Mouse (Mus musculus) thymus, postnatal 10 days (tissue): ENCODE results near the gene Mlxip.
A peak's percentile ranks its signal among the peaks of the same experiment; 100 is the strongest.

ENCODE experiments used
- DNase-seq, 2 experiments: peaks; one replicate each; pipeline ENCODE4 v3.0.0; 2021; ENCODE audit warnings: low spot score in 2 of 2

Mlxip gene

GRCm38 (mm10) chr5:123394303-123394956 lies at the start of gene Mlxip:
Gene Mlxip, plus strand, starts transcription at chr5:123394798.
- peak; percentile 84 for DNase-seq

DNA sequence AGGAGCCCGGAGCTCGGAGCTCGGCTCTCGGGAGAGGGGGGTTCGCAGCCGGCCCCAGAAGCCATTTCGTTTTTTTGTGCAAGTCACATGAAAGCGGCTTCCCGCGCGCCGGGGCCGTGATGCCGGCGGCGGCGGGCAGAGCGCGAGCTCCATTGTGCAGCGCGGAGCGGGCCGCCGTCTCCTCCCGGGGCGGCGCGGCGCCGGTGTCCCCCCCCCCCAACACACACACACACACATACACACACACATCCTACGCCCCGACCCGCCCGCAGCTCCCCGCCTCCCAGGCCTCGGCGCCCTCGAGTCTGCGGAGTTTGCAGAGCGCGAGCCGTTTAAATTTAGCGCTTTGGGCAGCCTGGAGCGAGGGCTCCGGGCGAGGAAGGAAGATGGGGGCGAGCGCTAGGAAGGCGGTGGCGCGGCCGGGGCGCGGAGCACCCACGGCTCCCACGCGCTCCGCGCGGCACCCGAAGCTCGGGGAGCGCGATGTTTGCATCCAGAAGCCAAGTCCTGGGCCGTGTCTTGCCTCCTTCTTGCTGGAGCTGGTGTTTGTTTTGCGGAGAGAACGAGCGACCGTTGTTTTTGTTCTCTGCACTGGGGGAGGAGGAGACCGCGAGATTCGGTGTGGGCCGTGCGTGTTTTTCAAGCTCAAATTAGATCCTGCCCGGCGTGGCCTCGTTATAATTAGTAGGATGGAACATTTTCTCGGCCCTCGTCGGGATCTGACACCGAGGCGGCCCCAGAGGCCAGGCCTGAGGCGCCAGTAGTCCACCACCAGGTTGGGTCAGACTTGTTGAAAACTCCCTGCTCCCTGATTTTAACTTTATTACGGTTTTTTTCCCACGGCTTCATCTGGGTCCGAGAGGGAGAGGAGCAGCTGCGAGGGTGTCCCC lies 49.4 kb upstream of the Mlxip start:
- DNase-seq, result peak; percentile 51 to 67

- peak; percentile 68 to 71 for DNase-seq
These were observed 48.5 kb upstream of the Mlxip start for GRCm38 (mm10) chr5:123345853-123346654.

DNA sequence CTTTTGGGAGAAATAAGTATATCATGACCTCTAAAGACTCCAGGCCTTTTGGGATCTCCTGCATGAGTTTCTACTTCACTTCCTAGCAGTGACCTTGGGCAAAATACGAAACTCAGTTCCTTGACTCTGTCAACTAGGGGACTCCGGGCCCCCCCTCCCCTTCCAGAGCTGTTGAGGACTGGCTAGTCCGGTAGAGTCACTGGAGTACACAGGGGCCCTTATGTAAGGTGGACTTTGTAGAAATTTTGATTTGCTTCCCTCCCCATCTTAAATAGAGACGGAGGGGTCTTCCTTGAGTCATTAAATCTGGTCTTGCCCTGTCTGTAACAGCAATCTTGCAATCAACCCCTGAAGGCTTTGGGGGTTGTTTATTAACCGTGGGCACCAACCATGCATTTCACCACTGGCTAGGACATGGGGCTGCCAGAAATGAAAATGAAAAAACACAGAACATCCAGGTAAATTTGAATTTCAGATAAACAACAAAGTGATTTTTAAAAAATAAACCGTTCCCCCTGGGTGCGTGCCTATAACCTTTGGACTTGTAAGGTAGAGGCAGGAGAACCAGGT lies 47.8 kb upstream of the Mlxip start:
- DNase-seq, result no peak

GRCm38 (mm10) chr5:123347985-123348384 lies 46.6 kb upstream of the Mlxip start:
- DNase-seq, result no peak

- peak; percentile 26 to 41 for DNase-seq
These were observed 44.2 kb upstream of the Mlxip start for GRCm38 (mm10) chr5:123350386-123350785.

DNA sequence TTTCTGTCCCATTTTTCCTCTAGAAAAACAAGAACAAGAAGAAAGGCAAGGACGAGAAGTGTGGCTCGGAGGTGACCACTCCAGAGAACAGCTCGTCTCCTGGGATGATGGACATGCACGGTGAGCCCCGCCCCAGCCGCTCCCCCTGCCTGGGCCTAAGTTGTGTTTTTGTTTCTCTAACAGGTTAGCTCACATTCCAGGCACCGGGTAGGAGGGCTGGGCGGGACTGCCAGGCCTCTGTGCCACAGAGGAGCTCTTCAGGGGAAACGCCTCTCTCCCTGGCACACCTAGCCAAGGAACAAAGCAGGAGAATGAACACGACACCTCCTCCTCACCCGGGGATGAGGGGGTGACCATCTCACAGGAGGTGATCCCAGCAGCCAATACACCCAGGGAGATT lies 38.7 kb upstream of the Mlxip start:
- DNase-seq, result no peak

- no peak for DNase-seq
These were observed 37.3 kb upstream of the Mlxip start for GRCm38 (mm10) chr5:123357253-123357652.

- DNase-seq, result no peak
These were observed 35.2 kb upstream of the Mlxip start for GRCm38 (mm10) chr5:123359431-123359830.

DNA sequence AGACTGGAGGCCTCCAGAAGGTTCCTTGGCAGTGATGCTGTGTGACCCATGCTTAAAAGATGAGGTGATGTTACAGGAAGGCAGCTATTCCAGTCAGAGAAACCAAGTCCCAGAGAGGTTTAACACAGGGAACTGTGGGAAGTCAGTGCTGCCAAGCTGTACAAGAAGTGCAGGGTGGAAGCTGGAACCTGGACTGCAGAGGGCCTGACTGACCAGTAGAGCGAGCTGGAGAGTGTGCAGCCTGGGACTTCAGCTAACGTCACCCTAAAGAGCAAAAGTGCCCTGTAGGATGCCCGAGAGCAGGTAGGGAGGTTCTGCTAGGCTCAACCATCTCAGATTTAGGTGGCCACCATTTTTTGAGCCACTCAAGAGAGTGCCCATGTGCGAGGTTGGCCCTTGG lies 31.7 kb upstream of the Mlxip start:
- no peak for DNase-seq

DNA sequence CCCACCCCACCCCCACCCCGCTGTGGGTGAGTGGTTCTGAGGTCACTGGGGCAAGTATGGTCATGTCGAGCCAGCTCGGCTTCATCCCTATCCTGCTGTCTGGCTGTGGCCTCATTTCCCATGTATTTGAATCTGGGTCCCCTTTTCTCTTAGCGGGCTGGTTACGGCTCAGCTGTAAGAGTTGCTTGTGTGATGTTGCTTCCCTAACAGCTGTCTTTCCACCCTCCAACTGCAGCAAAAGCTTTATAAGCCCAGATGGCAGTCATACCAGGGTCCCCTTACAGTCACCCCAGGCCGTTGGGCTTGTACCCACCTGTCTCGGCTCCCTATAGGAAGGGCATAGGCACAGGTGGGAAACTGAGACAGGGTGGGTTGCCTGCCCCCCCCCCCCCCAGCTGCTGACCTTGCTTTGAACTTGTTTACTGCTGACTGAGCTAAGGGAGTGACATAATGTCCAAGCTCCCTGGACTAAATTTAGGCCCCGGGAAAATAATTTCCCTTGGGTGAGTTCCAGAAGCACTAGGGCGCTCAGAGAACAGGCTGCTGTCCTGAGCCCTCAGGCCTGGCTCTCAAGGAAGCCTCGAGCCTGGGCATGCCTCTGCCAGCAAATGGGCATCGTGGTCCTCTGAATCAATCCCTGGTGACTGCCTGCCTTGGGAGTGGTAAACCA lies 30.2 kb upstream of the Mlxip start:
- DNase-seq, result no peak

GRCm38 (mm10) chr5:123368869-123369488 lies 25.6 kb upstream of the Mlxip start:
- peak in 1 of 2 experiments; percentile 37 for DNase-seq

- DNase-seq, result no peak
These were observed 24.5 kb upstream of the Mlxip start for GRCm38 (mm10) chr5:123370049-123370448.

DNA sequence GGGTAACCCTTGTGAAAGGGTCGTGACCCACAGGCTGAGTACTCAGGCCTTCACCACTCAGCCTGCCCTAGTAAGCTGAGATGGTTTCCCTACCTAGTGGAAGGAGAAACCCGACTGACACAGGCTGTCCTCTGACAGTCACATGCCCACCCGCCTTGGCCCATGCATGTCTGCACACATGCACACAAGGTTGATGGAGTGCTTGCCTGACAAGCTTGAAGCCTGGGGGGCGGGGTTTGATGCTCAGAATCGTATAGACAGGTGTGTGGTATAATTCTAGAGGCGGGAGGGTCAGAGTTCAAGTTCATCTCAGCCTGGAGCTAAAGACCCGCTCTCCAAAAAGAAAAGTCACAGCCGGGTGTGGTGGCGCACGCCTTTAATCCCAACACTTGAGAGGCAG lies 19.3 kb upstream of the Mlxip start:
- no peak for DNase-seq

GRCm38 (mm10) chr5:123375793-123376452 lies 18.7 kb upstream of the Mlxip start:
- DNase-seq, result no peak

- DNase-seq, result no peak
These were observed 18.0 kb upstream of the Mlxip start for GRCm38 (mm10) chr5:123376569-123376968.

DNA sequence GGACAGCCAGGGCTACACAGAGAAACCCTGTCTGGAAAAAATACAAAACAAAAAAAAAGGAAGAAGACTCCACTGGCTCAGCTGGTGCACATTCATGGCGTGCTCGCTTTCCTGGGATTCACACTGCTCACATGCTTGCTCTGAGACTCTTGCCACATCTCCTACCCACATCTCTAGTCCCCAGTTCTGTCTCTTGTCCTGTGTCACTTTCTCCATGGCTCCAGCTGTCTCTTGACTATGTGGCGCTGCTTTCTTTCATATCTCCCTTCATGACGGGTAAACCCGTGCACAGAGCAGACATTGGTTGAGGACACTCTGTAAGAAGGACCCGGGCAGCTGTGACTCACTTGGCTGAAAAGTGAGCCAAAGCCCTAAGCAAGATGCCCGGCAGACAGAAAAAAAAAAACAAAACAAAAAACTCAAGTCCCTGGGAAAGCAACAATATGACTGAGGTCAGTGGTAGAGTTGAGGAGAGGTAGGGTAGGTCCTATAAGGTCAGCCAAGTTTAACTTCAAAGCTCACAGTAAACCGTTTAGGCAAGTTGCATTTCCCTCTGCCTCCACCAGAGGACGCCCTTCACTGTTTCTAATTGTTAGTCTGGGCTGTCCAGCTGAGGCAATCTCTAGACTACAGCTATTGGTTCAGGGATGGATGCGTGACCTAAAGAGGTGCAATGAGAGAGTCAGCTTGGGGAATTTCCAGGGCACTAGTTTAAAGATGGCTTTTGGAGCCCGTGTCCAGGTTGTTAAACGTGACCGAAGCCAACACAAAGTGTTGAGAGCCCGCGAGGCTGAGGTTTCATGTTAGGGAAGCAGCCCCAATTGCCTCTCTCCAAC lies 17.3 kb upstream of the Mlxip start:
- DNase-seq, result peak; percentile 36 to 70

DNA sequence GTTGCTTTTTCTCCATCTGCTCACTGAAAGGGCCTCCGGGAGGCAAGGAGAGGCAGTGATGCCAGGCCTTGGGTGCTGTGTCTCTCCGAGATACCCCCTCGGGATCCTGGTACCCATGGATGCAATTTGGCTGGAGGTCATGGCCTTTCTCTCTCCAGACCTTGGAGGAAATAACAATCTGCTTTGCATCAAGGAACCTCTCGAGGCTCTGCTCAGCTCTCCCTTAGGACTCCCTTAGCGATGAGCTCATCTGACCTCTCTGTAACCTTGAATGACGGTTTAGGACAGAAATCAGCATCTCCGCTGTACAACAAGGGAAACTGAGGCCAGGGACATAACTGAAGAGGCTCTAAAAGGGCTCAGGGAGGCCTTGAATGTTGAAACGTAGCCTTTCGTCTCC lies 15.9 kb upstream of the Mlxip start:
- no peak for DNase-seq

GRCm38 (mm10) chr5:123379504-123379931 lies 15.1 kb upstream of the Mlxip start:
- no peak for DNase-seq
